7 mouse cellular contexts compared by ENCODE assay signal in genomic region chr3:138526916-138527666, GRCm38 (mm10). TPM values are rescaled to one million over a fixed set of nuclear protein-coding genes. Genes with fewer than 3 reads are reported as not detected.
DNase-seq lines count a peak whose midpoint lies in the region; ATAC-seq and TF ChIP-seq lines count a peak whose summit lies in the region.

No protein-coding gene starts in this region.

- peaks cover 12% of the 10 kb centered on the region for H3K27me3 ChIP-seq in embryonic facial prominence, embryonic 10.5 days (replicated peaks; ENCODE audit: low read depth, poor library complexity, severe bottlenecking)
- no peaks in the 10 kb centered on the region for H3K27me3 ChIP-seq in intestine, postnatal 0 days (replicated peaks; ENCODE audit: control insufficient read depth, insufficient read depth, low read length)
- peaks cover 5% of the 10 kb centered on the region; the same call in 1 of the 2 replicates for H3K27me3 ChIP-seq in midbrain, embryonic 12.5 days
- H3K27me3 ChIP-seq in small intestine, adult 2 months (ENCODE audit: control insufficient read depth, insufficient read depth, low read length) = no peaks in the 10 kb centered on the region

- H3K4me2 ChIP-seq in intestine, postnatal 0 days (replicated peaks; ENCODE audit: low read depth) = peak overlapping the region; percentile 96
- peak overlapping the region; percentile 82 for H3K4me2 ChIP-seq in midbrain, embryonic 12.5 days (replicated peaks)

- H3K4me1 ChIP-seq in embryonic facial prominence, embryonic 10.5 days = peaks cover 37% of the 10 kb centered on the region
- H3K4me1 ChIP-seq in intestine, postnatal 0 days (replicated peaks; ENCODE audit: control insufficient read depth, insufficient read depth, low read length) = no peaks in the 10 kb centered on the region
- peaks cover 31% of the 10 kb centered on the region for H3K4me1 ChIP-seq in midbrain, embryonic 12.5 days
- peaks cover 6% of the 10 kb centered on the region for H3K4me1 ChIP-seq in small intestine, adult 2 months (ENCODE audit: control insufficient read depth, insufficient read depth, insufficient read length, low read length)

- TF ChIP-seq CTCF in intestine, postnatal 0 days (IDR thresholded peaks at IDR 0.05; ENCODE audit: low read depth) = peak; percentile 50
- TF ChIP-seq CTCF in small intestine, adult 2 months (IDR thresholded peaks at IDR 0.05; ENCODE audit: extremely low read depth, insufficient read length, insufficient replicate concordance, low read depth, low read length) = no peak

- H3K9me3 ChIP-seq in embryonic facial prominence, embryonic 10.5 days = no peaks in the 10 kb centered on the region
- no peaks in the 10 kb centered on the region for H3K9me3 ChIP-seq in intestine, postnatal 0 days (ENCODE audit: control insufficient read depth)
- no peaks in the 10 kb centered on the region for H3K9me3 ChIP-seq in midbrain, embryonic 12.5 days

- H3K4me3 ChIP-seq in embryonic facial prominence, embryonic 10.5 days = peak overlapping the region; percentile 96
- H3K4me3 ChIP-seq in intestine, postnatal 0 days (ENCODE audit: low read depth, low read length) = peak overlapping the region; percentile 100
- H3K4me3 ChIP-seq in midbrain, embryonic 12.5 days = peak overlapping the region; percentile 100
- H3K4me3 ChIP-seq in small intestine, adult 2 months (ENCODE audit: low read depth, low read length) = peak overlapping the region; percentile 83

- under 1% methylated on average over 84 of the region's 85 CpGs for WGBS in embryonic facial prominence, embryonic 10.5 days
- under 1% methylated on average over 75 of the region's 85 CpGs for WGBS in intestine, postnatal 0 days
- WGBS in midbrain, embryonic 12.5 days = under 1% methylated on average over 53 of the region's 85 CpGs
- WGBS in small intestine, adult 2 months = 2% methylated on average over 83 of the region's 85 CpGs

- TF ChIP-seq POLR2A in small intestine, adult 2 months (IDR thresholded peaks at IDR 0.05; ENCODE audit: low read depth, low read length) = peak; percentile 93

- peak; percentile 90 for ATAC-seq in intestine, postnatal 0 days
- peak; percentile 93 for ATAC-seq in midbrain, embryonic 12.5 days (ENCODE audit: low FRiP score, low read depth)

- intact Hi-C loops in left cerebral cortex, postnatal 4 days (cut with DNase I) = no loop called here

- H3K27ac ChIP-seq in embryonic facial prominence, embryonic 10.5 days (replicated peaks) = peak overlapping the region; percentile 99
- peak overlapping the region; percentile 96 for H3K27ac ChIP-seq in intestine, postnatal 0 days (ENCODE audit: low read depth, low read length)
- H3K27ac ChIP-seq in midbrain, embryonic 12.5 days (replicated peaks) = peak overlapping the region; percentile 98
- H3K27ac ChIP-seq in small intestine, adult 2 months (ENCODE audit: insufficient read depth, low read depth, low read length) = peak overlapping the region; percentile 98

- peak overlapping the region; percentile 96 for H3K9ac ChIP-seq in intestine, postnatal 0 days (ENCODE audit: low read depth, low read length)
- H3K9ac ChIP-seq in midbrain, embryonic 12.5 days (replicated peaks) = peak overlapping the region; percentile 99

- DNase-seq in adrenal gland, postnatal 10 days = peak; percentile 97
- DNase-seq in embryonic facial prominence, embryonic 10.5 days (ENCODE audit: low spot score) = peak; percentile 98
- peak; percentile 85 for DNase-seq in gonadal fat pad, adult 2 months (ENCODE audit: low read depth)
- peak; percentile 98 for DNase-seq in left cerebral cortex, postnatal 4 days

- H3K36me3 ChIP-seq in embryonic facial prominence, embryonic 10.5 days (replicated peaks) = no peaks in the 10 kb centered on the region
- H3K36me3 ChIP-seq in intestine, postnatal 0 days (ENCODE audit: control insufficient read depth, insufficient read depth) = no peaks in the 10 kb centered on the region
- no peaks in the 10 kb centered on the region for H3K36me3 ChIP-seq in midbrain, embryonic 12.5 days
- H3K36me3 ChIP-seq in small intestine, adult 2 months (ENCODE audit: control insufficient read depth, insufficient read depth, low read length) = no peaks in the 10 kb centered on the region

RNA-seq across cellular contexts. Expression of gene Eif4e, which starts 1.1 kb away (rescaled TPM):
- total RNA-seq in adrenal gland, postnatal 10 days (2021) = 100 to 1,000 TPM; 152 to 172 TPM
- polyA plus RNA-seq in embryonic facial prominence, embryonic 10.5 days (2016; fragmentation: Nextera tagmentation; extraction: Ambion mirVana) = 529 and 534 TPM in 2 replicates
- polyA plus RNA-seq in gonadal fat pad, adult 2 months (2012; rRNA removed) = 27.5 and 30.2 TPM in 2 replicates
- polyA plus RNA-seq in intestine, postnatal 0 days (2015; fragmentation: Nextera tagmentation; extraction: Ambion mirVana) = 126 and 134 TPM in 2 replicates
- total RNA-seq in left cerebral cortex, postnatal 4 days (2021) = 100 to 1,000 TPM; 174 to 192 TPM
- polyA plus RNA-seq in midbrain, embryonic 12.5 days (2016; fragmentation: Nextera tagmentation; extraction: Ambion mirVana) = 348 and 357 TPM in 2 replicates
- polyA plus RNA-seq in small intestine, adult 2 months (2012; rRNA removed) = 2.6 and 5.4 TPM in 2 replicates

RNA-seq across cellular contexts. Expression of gene Metap1, which starts 37.8 kb away (rescaled TPM):
- total RNA-seq in adrenal gland, postnatal 10 days (2021) = 10 to 100 TPM; 47.0 to 50.4 TPM
- polyA plus RNA-seq in embryonic facial prominence, embryonic 10.5 days (2016; fragmentation: Nextera tagmentation; extraction: Ambion mirVana) = 46.2 and 48.8 TPM in 2 replicates
- polyA plus RNA-seq in gonadal fat pad, adult 2 months (2012; rRNA removed) = 42.0 and 47.0 TPM in 2 replicates
- polyA plus RNA-seq in intestine, postnatal 0 days (2015; fragmentation: Nextera tagmentation; extraction: Ambion mirVana) = 29.0 and 29.6 TPM in 2 replicates
- 10 to 100 TPM; 62.7 to 64.6 TPM for total RNA-seq in left cerebral cortex, postnatal 4 days (2021)
- polyA plus RNA-seq in midbrain, embryonic 12.5 days (2016; fragmentation: Nextera tagmentation; extraction: Ambion mirVana) = 42.8 and 44.2 TPM in 2 replicates
- polyA plus RNA-seq in small intestine, adult 2 months (2012; rRNA removed) = 4.5 and 6.6 TPM in 2 replicates

Comparison
In these comparisons a context has a peak if more than half of its experiments do, and no peak if none do; other contexts are left out.
1. Peak in every context shown above with its lines: DNase-seq, ATAC-seq, H3K4me3 ChIP-seq and H3K27ac ChIP-seq.